Mouse (Mus musculus): Measurements from ENCODE around the gene Cdc42ep1. TPM values are rescaled to one million over a fixed set of nuclear protein-coding genes. Genes with fewer than 3 reads are reported as not detected.
A peak's percentile ranks its signal among the peaks of the same experiment; 100 is the strongest.
"Not testable (repeated sequence)": the region's sequence is repeated elsewhere in the genome, so short reads cannot be mapped to it uniquely, and the experiment has no call there.

Gene Cdc42ep1
- total RNA-seq, 2 experiments from 2014 or later, result 11.9 to 15.8 TPM

- DNase-seq (ENCODE audit: low spot score in 2 of 2), result not testable (repeated sequence)
These were observed 4.4 kb downstream of the Cdc42ep1 start for GRCm38 (mm10) chr15:78846805-78847204.

GRCm38 (mm10) chr15:78848467-78848866 lies 6.0 kb downstream of the Cdc42ep1 start:
- DNase-seq (ENCODE audit: low spot score in 2 of 2), result peak; percentile 43 to 85

DNA sequence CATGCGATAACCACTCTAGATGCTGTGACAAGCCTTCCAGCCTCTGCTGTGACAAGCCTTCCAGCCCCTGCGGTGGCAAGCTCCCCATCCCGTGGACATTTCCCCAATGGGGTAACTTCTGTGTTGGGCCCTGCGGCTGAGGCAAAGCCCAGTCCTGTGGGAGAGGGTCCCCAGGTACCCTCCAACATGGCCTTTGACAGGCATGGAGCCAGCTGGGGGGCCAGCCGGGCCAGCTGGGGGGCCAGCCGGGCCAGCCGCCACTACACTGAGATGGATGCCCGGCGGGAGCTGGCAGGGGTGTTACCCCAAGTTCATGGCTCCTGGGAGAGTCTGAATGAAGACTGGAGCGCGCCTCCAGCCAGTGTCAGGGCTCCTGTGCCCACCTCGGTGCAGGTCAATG lies 7.1 kb downstream of the Cdc42ep1 start:
- DNase-seq (ENCODE audit: low spot score in 2 of 2), result no peak

- peak in 1 of 2 experiments; percentile 56 for DNase-seq (ENCODE audit: low spot score in 2 of 2)
These were observed 7.8 kb downstream of the Cdc42ep1 start for GRCm38 (mm10) chr15:78850059-78850824.

GRCm38 (mm10) chr15:78850944-78851343 lies 8.5 kb downstream of the Cdc42ep1 start:
- DNase-seq (ENCODE audit: low spot score in 2 of 2), result no peak

DNA sequence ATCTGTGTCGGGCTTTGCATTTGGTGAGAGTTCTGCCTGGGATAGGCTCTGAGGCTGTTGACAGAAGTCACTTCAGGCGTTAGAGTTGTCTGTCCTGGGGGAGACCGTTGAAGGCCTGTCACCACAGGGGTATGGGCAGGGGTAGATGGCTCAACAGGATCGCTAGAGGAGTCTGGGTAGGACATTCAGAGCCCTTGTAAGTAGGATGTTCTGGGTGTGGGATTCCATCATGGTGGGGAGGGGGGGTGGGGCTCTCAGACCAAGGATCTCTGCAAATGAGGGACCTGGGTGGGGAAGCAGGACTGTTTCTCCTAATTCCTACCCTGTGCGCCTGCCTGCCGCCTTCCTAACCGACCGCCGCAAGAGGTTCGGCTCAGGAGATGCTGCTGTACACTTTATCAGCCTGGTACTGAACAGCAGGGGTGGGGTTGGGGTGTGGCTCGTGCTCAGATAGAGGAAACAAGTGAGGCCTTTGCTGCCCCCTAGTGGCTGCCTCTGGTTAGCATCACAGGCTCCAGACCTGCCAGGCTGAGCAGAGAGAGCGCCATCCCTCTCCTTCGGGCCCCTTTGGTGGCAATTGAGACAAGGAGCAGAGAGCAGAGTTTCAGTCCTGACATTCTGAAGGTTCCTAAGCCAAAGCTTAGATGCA lies 9.2 kb downstream of the Cdc42ep1 start:
- DNase-seq (ENCODE audit: low spot score in 2 of 2), result peak; percentile 80 to 96

DNA sequence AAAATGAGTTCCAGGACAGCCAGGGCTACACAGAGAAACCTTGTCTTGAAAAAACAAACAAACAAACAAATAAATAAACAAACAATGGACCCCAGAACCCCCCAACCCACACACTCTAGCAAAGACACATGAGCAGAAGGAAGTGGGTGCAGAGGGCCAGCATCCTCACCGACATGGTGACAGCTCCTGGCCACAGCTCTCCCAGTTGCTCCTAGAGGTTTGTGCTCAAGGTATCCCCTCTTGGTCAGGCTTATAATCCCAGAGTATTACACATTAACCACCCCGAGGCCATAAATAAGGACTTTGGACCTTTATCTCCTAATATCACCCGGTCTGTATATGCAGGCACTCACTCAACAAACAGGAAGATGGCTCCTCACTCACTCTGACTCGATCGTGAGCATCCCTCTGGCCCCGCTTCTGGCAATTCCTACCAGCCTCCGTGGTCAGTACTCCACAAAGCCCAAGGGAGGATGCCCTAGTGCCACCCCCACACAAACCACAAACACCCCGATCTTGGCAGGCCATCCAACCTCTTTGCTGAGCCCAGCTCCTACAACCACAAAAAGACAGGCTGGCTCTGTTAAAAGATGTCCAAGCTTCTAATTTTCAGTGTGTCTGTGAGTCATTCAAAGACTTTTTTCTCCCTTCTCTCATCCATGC lies 13.0 kb downstream of the Cdc42ep1 start, which contains the start of gene Lgals2:
Gene Lgals2 (minus strand): TSS at position 227 of the 663 bp plus-strand sequence.
- DNase-seq (ENCODE audit: low spot score in 2 of 2), result no peak

- peak in 1 of 2 experiments; percentile 63 for DNase-seq (ENCODE audit: low spot score in 2 of 2)
These were observed 14.6 kb downstream of the Cdc42ep1 start for GRCm38 (mm10) chr15:78857009-78857408.

DNA sequence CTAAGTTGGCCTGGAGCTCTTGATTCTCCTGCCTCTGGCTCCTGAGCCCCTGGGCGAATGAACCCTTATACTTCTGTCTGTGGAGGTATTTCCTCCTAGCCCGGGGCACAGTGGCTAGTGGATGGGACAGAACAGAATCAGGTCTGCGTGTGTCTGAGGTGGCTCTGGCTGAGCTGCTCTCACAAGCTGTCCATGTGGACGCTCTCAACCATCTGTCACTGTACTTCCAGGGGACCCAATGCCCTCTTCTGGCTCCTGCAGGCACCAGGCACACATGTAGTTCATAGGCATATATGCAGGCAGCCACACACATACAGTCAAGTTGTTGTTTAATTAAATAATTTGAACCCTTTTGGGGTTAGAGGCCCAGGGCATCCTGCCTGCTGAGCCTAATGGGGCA lies 16.9 kb downstream of the Cdc42ep1 start:
- DNase-seq (ENCODE audit: low spot score in 2 of 2), result no peak

DNA sequence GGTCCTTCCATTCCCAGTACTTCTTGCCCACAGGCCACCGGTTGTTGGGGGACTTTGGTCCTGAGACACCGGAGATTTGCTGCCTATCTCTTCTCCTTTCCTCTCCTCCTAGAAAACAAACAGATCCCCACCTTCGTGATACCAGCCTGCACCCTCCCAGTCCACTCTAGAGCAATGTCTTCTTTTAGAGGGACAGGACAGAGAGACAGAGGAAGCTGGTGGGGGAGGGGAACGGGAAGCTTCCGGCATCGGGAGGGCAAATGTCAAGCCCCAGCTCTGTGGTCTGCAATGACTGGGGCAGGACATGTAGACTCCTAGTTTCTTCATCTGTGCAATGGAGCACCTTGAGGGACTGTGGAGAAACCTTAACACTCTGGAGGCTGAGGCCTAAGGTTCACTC lies 17.3 kb downstream of the Cdc42ep1 start:
- DNase-seq (ENCODE audit: low spot score in 2 of 2), result no peak

DNA sequence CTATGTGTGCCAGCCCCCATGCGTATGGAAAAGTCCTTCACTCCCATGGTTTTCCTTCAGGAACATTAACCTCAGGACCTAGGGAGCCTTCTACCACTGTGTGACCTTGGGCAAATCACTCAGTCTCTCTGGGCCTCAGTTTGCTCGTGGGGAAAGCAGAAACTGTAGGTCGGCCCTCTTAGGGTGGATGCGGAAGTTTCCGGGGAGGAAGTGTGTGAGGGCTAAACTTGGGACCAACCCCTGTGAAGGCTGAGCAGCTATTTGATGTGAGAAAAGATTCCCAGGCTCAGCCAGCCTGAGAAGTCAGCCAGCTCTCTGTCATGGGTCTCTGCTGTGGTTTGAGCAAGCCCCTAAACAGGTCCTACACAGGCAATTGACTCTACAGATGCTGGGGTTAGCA lies 19.9 kb downstream of the Cdc42ep1 start:
- DNase-seq (ENCODE audit: low spot score in 2 of 2), result no peak

DNA sequence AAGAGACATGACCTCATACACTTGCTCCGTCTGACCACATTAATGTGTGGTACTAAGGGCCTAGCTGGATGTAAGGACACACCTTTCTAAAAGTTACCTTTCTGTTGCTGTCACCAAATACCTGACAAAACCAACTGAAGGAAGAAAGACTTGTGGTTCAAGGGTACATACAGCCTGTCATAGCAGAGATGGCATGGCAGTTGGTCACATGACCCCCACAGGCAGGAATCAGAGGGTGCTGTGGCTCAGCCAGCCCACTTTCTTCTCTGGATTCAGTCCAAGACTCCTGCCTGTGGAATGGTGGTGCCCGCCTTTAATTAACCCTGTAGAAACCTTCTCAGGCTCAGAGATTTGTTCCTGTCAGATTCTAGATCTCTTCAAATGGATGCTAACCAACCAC lies 20.7 kb downstream of the Cdc42ep1 start:
- no peak for DNase-seq (ENCODE audit: low spot score in 2 of 2)

DNA sequence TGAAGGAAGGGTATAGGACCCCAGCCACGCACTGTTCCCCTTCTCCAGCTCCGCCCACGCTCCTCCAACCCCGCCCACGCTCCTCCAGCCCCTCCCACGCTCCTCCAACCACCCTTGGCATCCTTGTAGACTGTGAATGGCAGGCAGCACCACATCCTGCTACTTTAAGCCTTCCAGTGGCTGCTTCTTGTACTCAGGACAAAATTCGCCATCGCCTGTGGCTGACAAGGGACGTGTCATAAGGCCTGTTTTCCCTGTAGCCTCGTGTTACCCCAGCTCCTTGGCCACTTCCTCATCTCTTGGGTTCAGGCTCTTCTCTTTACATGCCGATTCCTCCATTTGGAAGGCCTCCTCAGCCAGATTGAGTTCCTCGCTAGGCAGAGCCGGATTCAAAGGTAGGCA lies 21.4 kb downstream of the Cdc42ep1 start:
- DNase-seq (ENCODE audit: low spot score in 2 of 2), result no peak

- no peak for DNase-seq (ENCODE audit: low spot score in 2 of 2)
These were observed 26.0 kb downstream of the Cdc42ep1 start for GRCm38 (mm10) chr15:78868398-78868797.

DNA sequence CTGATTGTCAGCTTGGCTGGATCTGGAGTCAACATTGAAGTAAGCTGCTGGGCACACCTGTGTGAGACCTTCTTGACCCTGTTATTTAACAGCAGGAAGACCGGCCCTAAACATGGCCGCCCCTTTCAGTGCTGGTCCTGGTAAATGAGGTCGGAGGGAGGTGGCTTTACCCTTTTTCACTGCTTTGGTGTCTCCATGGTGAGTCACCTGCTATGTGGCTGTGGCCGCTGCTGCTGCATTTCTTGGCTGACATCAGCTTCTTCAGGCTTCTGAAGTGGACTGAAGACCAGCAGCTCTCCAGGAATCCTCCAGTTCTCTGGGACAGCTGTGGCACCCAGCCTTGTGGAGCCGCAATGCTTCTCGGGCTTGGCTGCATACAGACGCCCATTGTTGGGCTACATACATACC lies 26.4 kb downstream of the Cdc42ep1 start:
- DNase-seq (ENCODE audit: low spot score in 2 of 2), result no peak

DNA sequence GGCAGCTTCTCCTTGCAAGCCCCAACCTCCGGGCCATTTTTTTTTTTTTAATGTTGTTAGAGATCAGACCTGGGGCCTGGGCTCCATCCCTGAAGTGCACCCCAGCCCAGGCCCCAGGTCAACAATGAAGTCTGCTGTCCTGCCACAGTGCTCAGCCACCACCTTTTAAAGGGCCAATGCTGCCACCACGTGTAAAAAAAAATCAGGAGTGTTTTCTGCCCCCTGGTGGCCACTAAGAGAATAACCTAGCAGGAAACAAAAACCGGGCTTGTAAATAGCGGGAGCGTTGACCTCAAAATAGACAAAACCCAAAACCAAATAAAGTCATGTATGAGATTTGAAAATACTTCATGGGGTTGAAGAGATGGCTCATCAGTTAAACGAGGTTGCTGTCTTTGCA lies 27.4 kb downstream of the Cdc42ep1 start:
- peak in 1 of 2 experiments; percentile 65 for DNase-seq (ENCODE audit: low spot score in 2 of 2)

DNA sequence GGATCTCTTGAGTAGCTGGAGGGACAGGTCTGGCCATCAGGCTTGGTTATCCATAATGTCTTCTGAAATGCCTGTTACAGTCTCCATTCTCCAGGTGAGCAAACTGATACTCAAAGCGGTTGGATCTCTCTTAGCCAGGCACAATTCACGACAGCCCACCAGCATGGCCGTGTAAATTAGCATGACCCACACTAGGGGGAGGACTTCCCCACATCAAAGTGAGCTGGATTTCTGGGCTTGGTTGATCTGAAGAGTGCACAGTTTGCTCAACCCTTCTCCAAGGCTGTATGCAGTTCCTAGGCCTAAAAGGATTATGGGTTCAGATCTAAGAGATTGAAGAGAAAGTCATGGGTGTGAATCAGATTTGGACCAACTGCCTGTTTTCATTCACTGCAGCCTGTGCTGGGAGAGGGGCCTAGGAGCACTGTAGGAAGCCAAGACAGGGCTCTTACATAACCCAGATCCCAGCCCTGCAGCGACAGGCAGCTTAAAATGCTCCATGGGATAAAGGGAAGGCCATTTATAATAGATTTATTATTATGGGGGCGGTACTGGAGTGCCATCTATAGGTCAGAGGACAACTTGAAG lies 29.7 kb downstream of the Cdc42ep1 start:
- no peak for DNase-seq (ENCODE audit: low spot score in 2 of 2)

DNA sequence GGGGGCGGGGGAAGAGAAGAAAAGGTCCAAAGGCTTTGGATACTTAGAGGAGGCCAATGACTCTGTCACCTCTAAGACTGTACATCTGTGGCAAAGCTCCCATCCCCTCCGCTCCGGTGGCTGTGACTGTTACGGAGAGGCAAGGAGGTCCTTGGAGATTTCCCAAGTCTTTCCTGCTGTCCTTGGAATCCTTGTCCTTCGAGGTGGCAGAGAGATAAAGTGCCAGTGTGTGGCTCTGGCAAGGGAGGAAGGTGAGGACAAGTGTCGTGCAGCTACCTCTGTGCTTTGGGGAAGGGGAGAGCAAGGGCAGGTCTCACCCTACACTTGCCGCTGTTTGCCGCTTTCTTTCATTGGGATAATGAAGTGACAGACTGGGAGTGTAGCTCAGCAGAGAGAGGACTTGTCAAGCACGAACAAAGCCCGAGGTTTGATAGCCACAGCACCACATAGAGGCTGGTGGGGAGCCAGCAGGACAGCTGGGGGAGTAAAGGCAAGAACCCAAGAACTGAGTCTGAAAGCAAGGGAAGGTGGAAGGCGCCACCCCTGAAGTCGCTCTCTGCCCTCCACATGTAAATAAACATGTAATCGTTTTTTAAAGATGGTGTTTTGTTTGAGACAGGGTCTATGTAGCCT lies 31.5 kb downstream of the Cdc42ep1 start:
- no peak for DNase-seq (ENCODE audit: low spot score in 2 of 2)

GRCm38 (mm10) chr15:78874989-78875388 lies 32.6 kb downstream of the Cdc42ep1 start:
- no peak for DNase-seq (ENCODE audit: low spot score in 2 of 2)

DNA sequence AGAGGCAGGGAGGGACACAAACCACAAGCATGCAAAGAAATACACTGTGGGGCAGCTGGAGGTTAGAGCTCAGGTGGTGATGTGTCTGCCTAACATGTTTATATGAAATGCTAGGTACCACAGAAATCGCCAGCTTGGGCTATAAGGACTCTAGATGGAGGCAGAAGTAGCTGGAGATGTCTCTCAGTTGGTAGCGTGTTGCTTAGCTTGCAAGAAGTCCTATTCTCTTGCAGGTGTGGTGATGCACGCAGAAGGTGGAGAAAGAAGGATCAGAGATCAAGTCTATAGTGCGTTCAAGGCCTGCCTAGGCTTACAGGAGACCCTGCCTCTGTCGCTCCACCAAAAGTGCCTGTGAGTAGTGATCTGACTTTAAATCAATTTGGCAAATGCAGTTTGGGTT lies 33.1 kb downstream of the Cdc42ep1 start:
- no peak for DNase-seq (ENCODE audit: low spot score in 2 of 2)

GRCm38 (mm10) chr15:78876258-78876696 lies 33.9 kb downstream of the Cdc42ep1 start:
- peak; percentile 66 to 71 for DNase-seq (ENCODE audit: low spot score in 2 of 2)

Data from layer of hippocampus, adult 18-20 months (tissue).